Mouse (Mus musculus) MEL (cell line): ENCODE measurements around the gene Btbd8.

Source experiments
- BHLHE40 ChIP-seq: IDR thresholded peaks from 2 replicates; pipeline ENCODE4 v1.6.1; 2012; ENCODE audit warnings: low read depth, mild to moderate bottlenecking, inconsistent platforms, low read length, improper control_type of control experiment, borderline replicate concordance
- CTCF ChIP-seq, 3 experiments: IDR thresholded peaks in 2 of 3; conservative IDR thresholded peaks in 1 of 3; 2 replicates each; pipeline ENCODE4 v1.5.1; 2011 to 2012; ENCODE audit warnings: low read length in 3 of 3, low read depth in 2 of 3, mild to moderate bottlenecking in 2 of 3, improper control_type of control experiment in 1 of 3, inconsistent platforms in 1 of 3, mixed read lengths in 1 of 3, moderate library complexity in 1 of 3; ENCODE audit not compliant: control insufficient read depth in 1 of 3, insufficient read depth in 1 of 3, poor library complexity in 1 of 3, severe bottlenecking in 1 of 3
- E2F4 ChIP-seq: IDR thresholded peaks from 2 replicates; pipeline ENCODE4 v1.6.1; 2011; ENCODE audit warnings: low read depth, low read length, improper control_type of control experiment, borderline replicate concordance
- GATA1 ChIP-seq: IDR thresholded peaks from 2 replicates; pipeline ENCODE4 v1.6.1; 2011; ENCODE audit warnings: low read depth, low read length, improper control_type of control experiment
- MAX ChIP-seq: IDR thresholded peaks from 2 replicates; pipeline ENCODE4 v1.6.1; 2011; ENCODE audit warnings: low read length, improper control_type of control experiment
- MEF2A ChIP-seq: IDR thresholded peaks from 2 replicates; pipeline ENCODE4 v1.6.1; 2014; ENCODE audit warnings: low read depth, mild to moderate bottlenecking, inconsistent platforms, low read length, improper control_type of control experiment; ENCODE audit not compliant: poor library complexity, insufficient replicate concordance, severe bottlenecking; ENCODE audit errors: extremely low read depth
- MXI1 ChIP-seq: IDR thresholded peaks from 2 replicates; pipeline ENCODE4 v1.6.1; 2011; ENCODE audit warnings: mild to moderate bottlenecking, low read depth, low read length, improper control_type of control experiment
- MYB ChIP-seq: IDR thresholded peaks from 2 replicates; pipeline ENCODE4 v1.6.1; 2011; ENCODE audit warnings: mild to moderate bottlenecking, low read depth, low read length, improper control_type of control experiment
- MYC ChIP-seq: IDR thresholded peaks from 2 replicates; pipeline ENCODE4 v1.6.1; 2011; ENCODE audit warnings: low read depth, mild to moderate bottlenecking, low read length, improper control_type of control experiment, moderate library complexity
- POLR2A ChIP-seq, 2 experiments: IDR thresholded peaks; 2 replicates each; pipeline ENCODE4 v1.6.1; 2011 to 2012; ENCODE audit warnings: low read length in 2 of 2, mild to moderate bottlenecking in 2 of 2, control low read depth in 1 of 2, improper control_type of control experiment in 1 of 2, low read depth in 1 of 2, moderate library complexity in 1 of 2; ENCODE audit not compliant: control insufficient read depth in 1 of 2, insufficient read depth in 1 of 2, poor library complexity in 1 of 2
- POLR2AphosphoS5 ChIP-seq: IDR thresholded peaks from 2 replicates; pipeline ENCODE4 v1.6.1; 2012; ENCODE audit warnings: low read depth, borderline replicate concordance, mild to moderate bottlenecking, inconsistent platforms, low read length, moderate library complexity, mixed read lengths
- ZKSCAN1 ChIP-seq: IDR thresholded peaks from 2 replicates; pipeline ENCODE4 v1.6.1; 2012; ENCODE audit warnings: low read depth, mild to moderate bottlenecking, inconsistent platforms, low read length, improper control_type of control experiment, moderate library complexity

- TF ChIP-seq E2F4 (no peak), MYB (no peak), POLR2A (IDR thresholded peaks at IDR 0.05; ENCODE audit: control insufficient read depth in 1 of 2, insufficient read depth in 1 of 2, low read depth in 1 of 2, low read length in 2 of 2, poor library complexity in 1 of 2) (no peak), POLR2AphosphoS5 (no peak), GATA1 (no peak), CTCF (IDR thresholded peaks at IDR 0.05 in 2 of 3, conservative IDR thresholded peaks at IDR 0.05 in 1 of 3; ENCODE audit: control insufficient read depth in 1 of 3, insufficient read depth in 1 of 3, low read depth in 2 of 3, low read length in 3 of 3, poor library complexity in 1 of 3, severe bottlenecking in 1 of 3) (no peak), MAX (no peak), MEF2A (no peak), MYC (no peak), MXI1 (no peak), ZKSCAN1 (no peak), BHLHE40 (no peak)
Observed at GRCm38 (mm10) chr5:107521897-107522296, 84.1 kb downstream of the Btbd8 start.
